Mouse (Mus musculus): Measurements from ENCODE around the gene Pla2g16.

Gene Pla2g16

DNA sequence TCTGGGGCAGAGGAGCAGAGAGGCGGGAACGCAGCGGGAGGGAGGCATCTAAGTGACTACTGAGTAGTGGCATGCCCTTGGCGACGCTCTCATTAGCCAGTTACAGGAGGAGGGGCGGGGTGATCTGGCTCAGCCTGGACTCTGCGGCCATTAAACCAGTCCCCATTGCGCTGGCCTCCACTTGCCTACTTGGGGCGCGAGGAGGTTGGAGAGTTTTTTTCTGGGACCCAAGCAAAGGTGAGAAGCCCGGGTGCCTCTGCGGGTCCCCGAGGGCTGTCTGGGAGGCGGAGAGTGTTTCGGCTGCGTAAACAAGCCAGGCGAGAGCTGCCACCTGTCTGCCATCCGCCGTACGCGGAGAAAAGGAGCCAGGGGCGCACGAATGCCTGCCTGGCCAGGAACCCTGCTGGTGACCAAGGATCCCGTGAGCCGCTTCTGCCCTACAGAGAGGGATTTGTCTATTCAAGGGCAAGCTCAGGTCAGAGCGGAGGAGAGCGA, at the start of gene Pla2g16:
TSS of gene Pla2g16 (plus strand) at position 132 of the 495 bp plus-strand sequence.
- DNase-seq (ENCODE audit: low spot score in 2 of 2) = peak; percentile 64 to 76

DNA sequence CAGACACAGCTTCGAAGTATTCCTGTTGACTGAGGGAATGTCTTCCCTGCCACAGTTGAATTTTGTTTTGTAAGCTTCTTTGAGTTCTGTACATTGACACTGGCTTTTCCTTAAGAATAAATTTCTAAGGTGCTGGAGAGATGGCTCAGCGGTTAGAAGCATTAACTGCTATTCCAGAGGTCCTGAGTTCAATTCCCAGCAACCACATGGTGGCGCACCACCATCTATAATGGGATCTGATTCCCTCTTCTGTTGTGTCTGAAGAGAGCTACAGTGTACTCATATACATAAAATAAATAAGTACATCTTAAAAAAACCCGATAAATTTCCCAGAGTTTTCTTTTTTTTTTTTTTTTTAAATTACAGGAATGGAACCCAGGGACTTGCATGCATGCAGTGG, 49.2 kb upstream of the Pla2g16 start:
- DNase-seq (ENCODE audit: low spot score in 2 of 2) = no peak

- no peak for DNase-seq (ENCODE audit: low spot score in 2 of 2)
These were observed 40.8 kb upstream of the Pla2g16 start for GRCm38 (mm10) chr19:7516437-7516836.

DNA sequence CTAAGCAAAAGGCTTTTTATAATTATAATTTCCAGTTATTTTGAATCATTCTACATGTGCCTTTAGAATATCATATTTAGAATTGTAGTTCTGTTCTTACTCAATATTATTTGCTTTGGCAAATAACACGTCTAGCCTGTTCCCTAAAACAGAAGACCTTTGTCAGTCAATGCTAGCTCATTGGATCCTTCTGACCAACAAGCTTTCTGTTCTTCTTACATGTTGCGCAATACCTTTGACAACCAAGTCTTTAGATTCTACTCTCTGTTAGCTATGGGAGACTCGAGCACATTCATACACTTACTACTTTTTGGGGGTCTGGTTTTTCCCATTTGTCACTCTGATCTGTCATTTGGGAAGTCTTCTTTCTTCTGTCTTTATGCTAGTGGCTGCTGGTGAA, 35.6 kb upstream of the Pla2g16 start:
- no peak for DNase-seq (ENCODE audit: low spot score in 2 of 2)

DNA sequence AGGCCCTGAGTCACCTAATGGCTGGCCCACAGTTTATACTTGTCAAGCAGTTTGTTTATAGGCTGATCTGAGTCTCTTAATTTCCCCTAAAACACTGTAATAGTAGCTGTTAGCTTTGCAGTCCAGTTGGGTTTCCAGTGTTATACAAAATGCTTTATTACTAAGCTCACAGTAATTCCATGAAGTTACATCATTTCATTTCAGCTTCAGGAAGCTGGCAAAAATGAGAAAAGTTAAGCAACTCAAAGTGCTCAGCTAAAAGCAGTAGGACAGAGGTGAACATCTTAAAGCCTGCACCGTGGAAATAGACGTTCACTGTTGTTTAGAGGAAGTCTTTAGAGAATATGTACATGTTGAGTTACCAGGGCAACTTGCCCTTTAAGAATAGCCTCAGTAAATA, 34.4 kb upstream of the Pla2g16 start:
- no peak for DNase-seq (ENCODE audit: low spot score in 2 of 2)

DNA sequence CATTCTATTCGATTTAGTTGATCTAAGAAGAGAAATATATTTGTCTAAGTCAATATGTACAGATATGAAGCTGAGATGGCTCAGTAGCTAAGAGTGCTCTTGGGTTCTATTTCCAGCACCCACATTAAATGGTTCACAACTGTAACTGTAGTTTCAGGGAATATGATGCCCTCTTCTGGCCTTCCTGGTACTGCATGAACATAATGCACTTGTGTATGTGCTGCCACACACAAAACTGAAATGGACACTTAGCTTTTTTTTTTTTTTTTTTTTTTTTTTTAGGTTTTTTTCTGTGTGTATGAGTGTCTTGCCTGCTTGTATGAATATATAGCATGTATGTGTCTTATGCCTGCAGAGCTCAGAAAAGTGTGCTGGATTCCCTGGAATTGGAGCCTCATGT, 34.0 kb upstream of the Pla2g16 start:
- DNase-seq (ENCODE audit: low spot score in 2 of 2) = peak in 1 of 2 experiments; percentile 13

GRCm38 (mm10) chr19:7523781-7524180, 33.5 kb upstream of the Pla2g16 start:
- no peak for DNase-seq (ENCODE audit: low spot score in 2 of 2)

DNA sequence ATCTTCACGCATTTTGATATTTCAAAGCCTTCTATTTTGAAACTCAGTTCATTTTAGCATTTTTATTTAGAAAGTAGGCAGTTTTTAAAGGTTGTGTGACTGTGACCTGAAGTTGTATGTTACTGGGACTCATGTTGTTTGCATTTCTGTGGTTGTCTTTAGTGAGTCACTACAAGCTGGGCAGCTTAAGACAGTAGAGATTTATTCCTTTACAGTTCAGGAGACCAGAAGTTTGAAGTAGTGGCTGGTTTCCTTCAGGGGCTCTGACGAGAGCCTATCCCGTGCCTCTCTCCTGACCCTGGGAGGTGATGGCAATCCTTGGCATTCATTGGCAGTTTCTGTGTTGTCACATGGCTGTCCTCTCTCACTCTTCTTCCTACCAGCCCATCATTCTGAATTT, 32.4 kb upstream of the Pla2g16 start:
- DNase-seq (ENCODE audit: low spot score in 2 of 2) = no peak

DNA sequence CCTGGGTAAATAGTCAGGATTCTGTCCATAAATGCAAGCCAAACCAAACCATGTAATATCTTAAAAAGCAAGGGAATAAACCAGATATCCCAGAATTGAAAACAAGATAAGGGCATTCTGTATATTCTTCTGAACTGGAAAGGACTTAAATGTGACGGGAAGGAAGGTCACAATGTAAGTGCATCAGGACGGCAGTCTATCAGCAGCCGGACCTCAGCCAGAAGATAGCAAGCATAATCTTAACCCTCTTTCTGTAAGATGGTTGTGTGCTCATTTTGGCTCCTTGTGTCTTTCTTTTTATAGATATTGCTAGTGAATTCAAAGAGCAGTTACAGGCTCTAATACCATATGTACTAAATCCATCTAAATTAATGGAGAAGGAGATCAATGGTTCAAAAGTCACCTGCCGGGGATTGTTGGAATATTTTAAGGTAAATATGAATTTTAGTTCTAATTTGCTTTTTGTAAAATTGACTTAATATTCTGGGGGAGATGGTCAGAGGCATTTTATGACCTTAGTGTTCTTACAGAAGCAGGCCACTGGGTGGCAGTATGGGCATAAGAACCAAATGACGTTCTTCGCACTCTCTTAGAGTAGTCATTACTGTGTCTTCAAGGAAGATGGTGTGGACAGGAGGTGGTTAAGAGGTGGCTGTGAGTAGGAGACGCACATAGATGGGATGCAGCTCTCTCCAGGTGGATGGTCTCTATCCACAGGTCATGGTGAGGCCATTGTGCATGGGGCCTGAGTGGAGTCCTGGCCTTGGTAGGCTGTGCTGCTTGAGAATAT, 28.4 kb upstream of the Pla2g16 start:
- DNase-seq (ENCODE audit: low spot score in 2 of 2) = peak; percentile 21 to 45

DNA sequence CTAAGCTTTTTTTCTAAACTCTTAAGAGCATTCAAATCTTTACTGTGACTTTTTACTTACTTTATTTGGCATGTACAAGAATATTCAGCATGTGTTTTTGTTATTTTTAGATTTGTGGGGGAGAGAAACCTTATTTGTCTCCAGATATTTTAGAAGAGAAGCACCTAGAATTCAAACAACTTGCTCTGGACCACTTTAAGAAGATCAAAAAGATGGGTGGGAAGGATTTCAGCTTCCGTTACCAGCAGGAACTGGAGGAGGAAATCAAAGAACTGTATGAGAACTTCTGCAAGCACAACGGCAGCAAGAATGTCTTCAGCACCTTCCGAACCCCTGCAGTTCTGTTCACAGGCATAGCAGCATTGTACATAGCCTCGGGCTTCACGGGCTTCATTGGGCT, 25.4 kb upstream of the Pla2g16 start:
- no peak for DNase-seq (ENCODE audit: low spot score in 2 of 2)

DNA sequence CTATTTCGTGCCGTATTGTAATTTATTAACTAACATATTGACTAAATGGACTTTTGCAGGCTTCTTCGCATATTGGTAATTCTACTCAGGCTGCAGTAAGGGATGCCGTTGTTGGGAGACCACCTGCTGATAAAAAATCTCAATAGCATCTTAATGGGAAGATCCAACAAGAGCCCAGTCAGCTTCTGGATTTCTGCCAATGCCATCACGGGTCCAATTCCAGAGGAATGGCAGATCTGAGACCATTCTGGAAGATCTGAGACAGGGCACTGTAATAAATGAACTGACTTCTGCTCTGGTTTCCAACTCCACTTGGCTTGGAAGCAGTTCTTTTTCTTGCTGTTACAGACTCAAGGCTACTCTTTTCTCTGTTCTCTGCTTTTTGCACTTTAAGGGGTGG, 23.4 kb upstream of the Pla2g16 start:
- DNase-seq (ENCODE audit: low spot score in 2 of 2) = no peak

DNA sequence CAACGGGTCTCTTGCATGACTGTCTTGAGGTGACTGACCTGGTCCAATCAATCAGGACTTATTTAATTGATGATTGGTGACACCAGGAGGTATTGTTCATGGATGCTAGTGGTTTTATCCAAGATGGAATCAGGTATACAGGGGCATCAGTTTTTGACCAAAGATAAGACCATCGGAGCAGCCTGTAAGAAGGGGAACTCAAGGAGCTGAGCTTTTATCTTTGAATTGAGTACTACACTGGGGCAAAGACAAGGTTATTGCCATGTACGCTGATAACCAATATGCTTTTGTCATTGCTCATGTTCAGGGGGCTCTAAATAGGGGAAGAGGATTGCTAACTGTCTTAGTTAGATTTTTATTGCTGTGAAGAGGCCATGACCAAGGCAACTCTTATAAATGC, 8.3 kb upstream of the Pla2g16 start:
- no peak for DNase-seq (ENCODE audit: low spot score in 2 of 2)

- peak; percentile 28 to 46 for DNase-seq (ENCODE audit: low spot score in 2 of 2)
These were observed 5.5 kb upstream of the Pla2g16 start for GRCm38 (mm10) chr19:7551550-7552300.

DNA sequence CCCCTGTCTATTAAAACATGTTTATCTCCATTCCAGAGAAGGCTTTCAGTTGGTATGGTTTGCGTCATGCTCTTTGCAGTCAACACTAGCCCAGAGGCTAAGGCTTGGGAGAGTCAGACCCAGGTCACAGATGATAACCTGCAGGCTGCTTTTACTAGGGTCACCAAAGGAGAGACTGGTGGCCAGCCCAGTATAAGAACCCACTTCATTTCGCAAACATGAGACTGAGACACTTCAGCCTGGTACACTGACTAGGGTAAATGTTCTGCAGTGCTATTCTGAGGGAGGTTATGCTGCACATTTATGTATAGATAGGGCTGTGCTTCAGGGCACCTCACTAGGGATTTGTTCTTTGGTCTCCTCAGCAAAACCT, 5.0 kb upstream of the Pla2g16 start:
- DNase-seq (ENCODE audit: low spot score in 2 of 2) = no peak

GRCm38 (mm10) chr19:7553441-7553840, 3.8 kb upstream of the Pla2g16 start:
- DNase-seq (ENCODE audit: low spot score in 2 of 2) = peak in 1 of 2 experiments; percentile 33

- DNase-seq (ENCODE audit: low spot score in 2 of 2) = no peak
These were observed 2.4 kb upstream of the Pla2g16 start for GRCm38 (mm10) chr19:7554881-7555280.

DNA sequence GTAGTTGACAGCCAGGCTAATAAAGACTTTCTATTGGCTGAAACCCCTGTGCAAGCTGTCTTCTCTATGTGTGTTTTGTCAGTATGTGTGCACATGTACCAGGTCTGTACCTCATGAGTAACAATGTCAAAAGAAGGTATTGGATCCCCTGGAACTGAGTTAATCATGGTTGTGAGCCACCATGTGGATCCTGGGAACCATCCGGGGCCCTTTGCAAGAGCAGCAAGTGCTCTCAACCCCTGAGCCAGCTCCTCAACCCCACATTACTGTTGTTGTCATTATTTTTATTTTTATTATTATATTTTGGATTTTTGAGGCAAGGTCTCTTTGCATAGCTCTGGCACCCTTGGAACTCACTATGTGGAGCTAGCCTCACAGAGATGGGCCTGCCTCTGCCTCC, 618 bp upstream of the Pla2g16 start:
- no peak for DNase-seq (ENCODE audit: low spot score in 2 of 2)

- DNase-seq (ENCODE audit: low spot score in 2 of 2) = peak; percentile 7 to 9
These were observed 585 bp downstream of the Pla2g16 start for GRCm38 (mm10) chr19:7557844-7558243.

DNA sequence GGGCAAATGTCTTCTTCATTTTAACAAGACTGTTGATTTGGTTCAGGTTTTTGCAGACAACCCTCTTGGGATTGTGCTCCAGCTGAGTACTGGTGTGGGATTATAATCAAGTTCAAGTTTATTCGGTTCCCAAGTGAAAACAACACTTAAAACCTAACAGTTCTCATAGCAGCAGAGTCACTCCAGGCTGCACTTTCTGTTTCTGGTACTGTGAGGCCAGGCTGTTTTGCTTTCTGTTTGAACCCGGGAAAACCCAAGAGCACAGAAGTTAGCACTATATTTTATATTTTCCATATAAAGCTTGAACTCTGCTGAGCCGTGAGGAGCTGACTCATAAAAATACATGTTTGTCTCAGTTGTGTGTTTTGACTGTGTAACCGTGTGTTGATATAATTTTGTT, 1.4 kb downstream of the Pla2g16 start:
- DNase-seq (ENCODE audit: low spot score in 2 of 2) = peak; percentile 10 to 13

- no peak for DNase-seq (ENCODE audit: low spot score in 2 of 2)
These were observed 2.7 kb downstream of the Pla2g16 start for GRCm38 (mm10) chr19:7559986-7560385.

- peak in 1 of 2 experiments; percentile 18 for DNase-seq (ENCODE audit: low spot score in 2 of 2)
These were observed 4.2 kb downstream of the Pla2g16 start for GRCm38 (mm10) chr19:7561456-7561855.

DNA sequence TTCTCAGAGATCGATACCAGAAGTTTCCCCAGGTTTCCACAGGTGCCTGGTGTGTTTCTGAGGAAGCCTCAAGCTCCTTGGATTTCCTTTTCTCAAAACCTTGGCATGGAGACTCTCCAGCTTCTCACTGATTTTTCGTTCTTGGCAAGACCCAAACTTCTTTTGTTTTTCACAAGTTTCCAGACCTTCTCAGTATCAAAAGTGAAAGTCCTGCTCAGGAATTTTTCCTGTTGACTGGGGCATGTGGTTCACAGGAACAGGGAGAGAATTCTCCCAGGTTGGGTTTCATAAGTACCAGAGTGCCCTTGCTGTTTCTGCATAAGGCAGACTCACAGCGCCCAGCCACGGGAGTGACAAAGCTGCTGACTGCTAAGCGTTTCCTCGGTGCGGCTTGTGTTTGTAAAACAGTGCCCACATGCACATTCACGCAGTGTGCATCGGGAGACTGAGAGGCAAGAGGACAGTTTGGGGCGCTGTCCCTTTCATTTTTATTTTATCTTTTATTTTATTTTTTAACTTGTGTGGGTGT, 5.4 kb downstream of the Pla2g16 start:
- DNase-seq (ENCODE audit: low spot score in 2 of 2) = no peak

- DNase-seq (ENCODE audit: low spot score in 2 of 2) = no peak
These were observed 6.4 kb downstream of the Pla2g16 start for GRCm38 (mm10) chr19:7563676-7564075.
